Mouse (Mus musculus) midbrain, embryonic 11.5 days (tissue): ENCODE results near the gene Aqp12. TPM values are rescaled to one million over a fixed set of nuclear protein-coding genes. Genes with fewer than 3 reads are reported as not detected.

Experiments used
- ATAC-seq: fragments of 200-750 bp; cut with Nextera tagmentation; 2 replicates; pipeline ENCODE4 v1.8.0; 2017; ENCODE audit warnings: moderate TSS enrichment, moderate library complexity; ENCODE audit not compliant: low FRiP score
- DNase-seq: peaks from one replicate; pipeline ENCODE4 v3.0.0; 2015; ENCODE audit warnings: low spot score; ENCODE audit errors: missing footprints
- H3K27ac ChIP-seq: fragments of 300-500 bp; sonication (generic); 2 replicates; pipeline ENCODE4 v1.5.1; 2014; ENCODE audit warnings: low read depth, low read length
- H3K27me3 ChIP-seq: fragments of 300-500 bp; sonication (generic); 2 replicates; pipeline ENCODE4 v1.6.1; 2014; ENCODE audit warnings: mild to moderate bottlenecking, low read length, moderate library complexity, mixed read lengths; ENCODE audit not compliant: control insufficient read depth, insufficient read depth
- H3K36me3 ChIP-seq: fragments of 300-500 bp; sonication (generic); 2 replicates; pipeline ENCODE4 v1.6.1; 2014; ENCODE audit warnings: mild to moderate bottlenecking, low read length, moderate library complexity, mixed read lengths; ENCODE audit not compliant: control insufficient read depth, insufficient read depth
- H3K4me1 ChIP-seq: fragments of 300-500 bp; sonication (generic); 2 replicates; pipeline ENCODE4 v1.6.1; 2014; ENCODE audit warnings: low read length; ENCODE audit not compliant: control insufficient read depth, insufficient read depth
- H3K4me2 ChIP-seq: fragments of 300-500 bp; sonication (generic); 2 replicates; pipeline ENCODE4 v1.6.1; 2014; ENCODE audit warnings: mild to moderate bottlenecking, moderate library complexity
- H3K4me3 ChIP-seq: fragments of 300-500 bp; sonication (generic); 2 replicates; pipeline ENCODE4 v1.5.1; 2014; ENCODE audit warnings: low read depth, low read length
- H3K9ac ChIP-seq: fragments of 300-500 bp; sonication (generic); 2 replicates; pipeline ENCODE4 v1.6.1; 2014; ENCODE audit warnings: low read length
- H3K9me3 ChIP-seq: fragments of 300-500 bp; sonication (generic); 2 replicates; pipeline ENCODE4 v1.6.1; 2016; ENCODE audit warnings: low read length; ENCODE audit not compliant: control insufficient read depth
- WGBS: fragments of 180-500 bp; shearing (Covaris S2); extraction: QIAGEN DNeasy Blood & Tissue Kit; methylation state at CpG from one replicate; pipeline ENCODE4 v1.1.7; 2014; 5-methylcytosine and 5-hydroxymethylcytosine counted together
- polyA plus RNA-seq: library from polyadenylated mRNA; unstranded; fragments of >200 nt; fragmentation: Nextera tagmentation; extraction: Ambion mirVana; gene quantifications from 2 replicates; pipeline ENCODE4 v1.2.1, GENCODE M21; 2014

Gene Aqp12
- polyA plus RNA-seq, 1 experiment from 2014 or later = not detected

- DNase-seq (no peak), ATAC-seq (no peak)
- WGBS = 84% methylated on average over 7 of the region's 7 CpGs
- Histone ChIP-seq H3K36me3 (no peaks in the 10 kb centered on the region), H3K9ac (no peak overlapping the region), H3K27me3 (no peaks in the 10 kb centered on the region), H3K9me3 (no peaks in the 10 kb centered on the region), H3K4me2 (no peak overlapping the region), H3K4me1 (no peaks in the 10 kb centered on the region), H3K27ac (no peak overlapping the region), H3K4me3 (no peak overlapping the region)
These were observed 24.9 kb upstream of the Aqp12 start for GRCm38 (mm10) chr1:92981056-92981845.

- no peak overlapping the region for H3K4me3 ChIP-seq
- H3K27ac ChIP-seq = no peak overlapping the region
- no peaks in the 10 kb centered on the region for H3K36me3 ChIP-seq
- H3K9me3 ChIP-seq = no peaks in the 10 kb centered on the region
- no peaks in the 10 kb centered on the region for H3K27me3 ChIP-seq
- no peak overlapping the region for H3K9ac ChIP-seq
- ATAC-seq = no peak
- no peaks in the 10 kb centered on the region for H3K4me1 ChIP-seq
- no peak for DNase-seq
- H3K4me2 ChIP-seq = no peak overlapping the region
- 93% methylated on average over 17 of the region's 17 CpGs for WGBS
These were observed 23.1 kb upstream of the Aqp12 start for GRCm38 (mm10) chr1:92982931-92983605.

GRCm38 (mm10) chr1:92984999-92985398 is 21.1 kb upstream of the Aqp12 start:
- Histone ChIP-seq H3K9ac (no peak overlapping the region), H3K36me3 (no peaks in the 10 kb centered on the region), H3K27ac (no peak overlapping the region), H3K27me3 (no peaks in the 10 kb centered on the region), H3K9me3 (no peaks in the 10 kb centered on the region), H3K4me3 (no peak overlapping the region), H3K4me1 (no peaks in the 10 kb centered on the region), H3K4me2 (no peak overlapping the region)
- 89% methylated on average over 5 of the region's 5 CpGs for WGBS
- DNase-seq = no peak
- no peak for ATAC-seq

- no peak overlapping the region for H3K4me2 ChIP-seq
- no peak for DNase-seq
- no peak for ATAC-seq
- 80% methylated on average over 4 of the region's 4 CpGs for WGBS
- H3K36me3 ChIP-seq = no peaks in the 10 kb centered on the region
- H3K9me3 ChIP-seq = no peaks in the 10 kb centered on the region
- no peak overlapping the region for H3K9ac ChIP-seq
- H3K27ac ChIP-seq = no peak overlapping the region
- H3K27me3 ChIP-seq = no peaks in the 10 kb centered on the region
- H3K4me3 ChIP-seq = no peak overlapping the region
- no peaks in the 10 kb centered on the region for H3K4me1 ChIP-seq
These were observed 17.2 kb upstream of the Aqp12 start for GRCm38 (mm10) chr1:92988894-92989293.

- Histone ChIP-seq H3K27ac (no peak overlapping the region), H3K4me3 (no peak overlapping the region), H3K4me1 (no peaks in the 10 kb centered on the region), H3K27me3 (no peaks in the 10 kb centered on the region), H3K36me3 (no peaks in the 10 kb centered on the region), H3K4me2 (no peak overlapping the region), H3K9me3 (no peaks in the 10 kb centered on the region), H3K9ac (no peak overlapping the region)
- ATAC-seq (no peak), DNase-seq (no peak)
- 73% methylated on average over 4 of the region's 4 CpGs for WGBS
These were observed 16.2 kb upstream of the Aqp12 start for GRCm38 (mm10) chr1:92989891-92990290.

GRCm38 (mm10) chr1:92992214-92992855 is 13.8 kb upstream of the Aqp12 start:
- ATAC-seq = no peak
- Histone ChIP-seq H3K4me3 (no peak overlapping the region), H3K4me1 (no peaks in the 10 kb centered on the region), H3K36me3 (no peaks in the 10 kb centered on the region), H3K27me3 (no peaks in the 10 kb centered on the region), H3K27ac (no peak overlapping the region), H3K9ac (no peak overlapping the region), H3K4me2 (no peak overlapping the region), H3K9me3 (no peaks in the 10 kb centered on the region)
- 79% methylated on average over 6 of the region's 6 CpGs for WGBS
- peak; percentile 39 for DNase-seq

- no peak overlapping the region for H3K4me2 ChIP-seq
- H3K4me3 ChIP-seq = no peak overlapping the region
- no peaks in the 10 kb centered on the region for H3K9me3 ChIP-seq
- no peak overlapping the region for H3K9ac ChIP-seq
- ATAC-seq (no peak), DNase-seq (peak; percentile 37)
- no peaks in the 10 kb centered on the region for H3K36me3 ChIP-seq
- no peaks in the 10 kb centered on the region for H3K27me3 ChIP-seq
- H3K4me1 ChIP-seq = no peaks in the 10 kb centered on the region
- 76% methylated on average over 2 of the region's 2 CpGs for WGBS
- H3K27ac ChIP-seq = no peak overlapping the region
These were observed 13.3 kb upstream of the Aqp12 start for GRCm38 (mm10) chr1:92992880-92993279.

- Histone ChIP-seq H3K36me3 (no peaks in the 10 kb centered on the region), H3K4me2 (no peak overlapping the region), H3K27ac (no peak overlapping the region), H3K4me1 (no peaks in the 10 kb centered on the region), H3K27me3 (no peaks in the 10 kb centered on the region), H3K9ac (no peak overlapping the region), H3K4me3 (no peak overlapping the region), H3K9me3 (no peaks in the 10 kb centered on the region)
- WGBS = 76% methylated on average over 4 of the region's 4 CpGs
- DNase-seq (no peak), ATAC-seq (no peak)
These were observed 3.1 kb downstream of the Aqp12 start for GRCm38 (mm10) chr1:93009196-93009595.

GRCm38 (mm10) chr1:93010731-93011130 is 4.6 kb downstream of the Aqp12 start:
- no peaks in the 10 kb centered on the region for H3K27me3 ChIP-seq
- DNase-seq (peak; percentile 84), ATAC-seq (no peak)
- no peak overlapping the region for H3K4me3 ChIP-seq
- 40% methylated on average over 3 of the region's 3 CpGs for WGBS
- no peak overlapping the region for H3K27ac ChIP-seq
- no peaks in the 10 kb centered on the region for H3K9me3 ChIP-seq
- H3K4me1 ChIP-seq = no peaks in the 10 kb centered on the region
- H3K36me3 ChIP-seq = no peaks in the 10 kb centered on the region
- H3K9ac ChIP-seq = no peak overlapping the region
- no peak overlapping the region for H3K4me2 ChIP-seq
